Mouse (Mus musculus) kidney, embryonic 15.5 days (tissue): ENCODE results near the gene Fan1. TPM values are rescaled to one million over a fixed set of nuclear protein-coding genes. Genes with fewer than 3 reads are reported as not detected.

Experiments used
- ATAC-seq: fragments of 200-750 bp; cut with Nextera tagmentation; replicated peaks from 2 replicates; pipeline ENCODE4 v1.8.0; 2017; ENCODE audit warnings: moderate TSS enrichment; ENCODE audit not compliant: low FRiP score
- H3K27ac ChIP-seq: fragments of 300-500 bp; sonication (generic); 2 replicates; pipeline ENCODE4 v1.5.1; 2015; ENCODE audit warnings: mild to moderate bottlenecking, inconsistent platforms
- H3K27me3 ChIP-seq: fragments of 300-500 bp; sonication (generic); 2 replicates; pipeline ENCODE4 v1.6.1; 2015; ENCODE audit warnings: inconsistent platforms
- H3K36me3 ChIP-seq: fragments of 300-500 bp; sonication (generic); 2 replicates; pipeline ENCODE4 v1.6.1; 2015; ENCODE audit warnings: inconsistent platforms
- H3K4me1 ChIP-seq: fragments of 300-500 bp; sonication (generic); 2 replicates; pipeline ENCODE4 v1.6.1; 2015; ENCODE audit warnings: inconsistent platforms
- H3K4me2 ChIP-seq: fragments of 300-500 bp; sonication (generic); 2 replicates; pipeline ENCODE4 v1.6.1; 2015; ENCODE audit warnings: moderate library complexity, mild to moderate bottlenecking, inconsistent platforms
- H3K4me3 ChIP-seq: fragments of 300-500 bp; sonication (generic); replicated peaks from 2 replicates; pipeline ENCODE4 v1.5.1; 2015; ENCODE audit warnings: mild to moderate bottlenecking, inconsistent platforms
- H3K9ac ChIP-seq: fragments of 300-500 bp; sonication (generic); 2 replicates; pipeline ENCODE4 v1.6.1; 2015; ENCODE audit warnings: mild to moderate bottlenecking, inconsistent platforms
- H3K9me3 ChIP-seq: fragments of 300-500 bp; sonication (generic); replicated peaks from 2 replicates; pipeline ENCODE4 v1.6.1; 2016; ENCODE audit warnings: inconsistent platforms
- WGBS: fragments of 180-500 bp; shearing (Covaris S2); methylation state at CpG from one replicate; pipeline ENCODE4 v1.1.7; 2015; ENCODE audit warnings: mixed read lengths; 5-methylcytosine and 5-hydroxymethylcytosine counted together
- polyA plus RNA-seq: library from polyadenylated mRNA; unstranded; fragments of >200 nt; fragmentation: Nextera tagmentation; extraction: Ambion mirVana; gene quantifications from 2 replicates; pipeline ENCODE4 v1.2.1, GENCODE M21; 2015

Gene Fan1
- polyA plus RNA-seq, 1 experiment from 2014 or later = 6.9 TPM

- no peak overlapping the region for H3K9ac ChIP-seq
- no peak overlapping the region for H3K27ac ChIP-seq
- no peak overlapping the region for H3K4me2 ChIP-seq
- no peak for ATAC-seq
- no peaks in the 10 kb centered on the region for H3K27me3 ChIP-seq
- H3K4me3 ChIP-seq = no peak overlapping the region
- WGBS = 87% methylated on average over 4 of the region's 4 CpGs
- no peaks in the 10 kb centered on the region for H3K4me1 ChIP-seq
- peaks cover 55% of the 10 kb centered on the region for H3K36me3 ChIP-seq
- no peaks in the 10 kb centered on the region for H3K9me3 ChIP-seq
These were observed 52.2 kb downstream of the Fan1 start for GRCm38 (mm10) chr7:64321658-64322057.

GRCm38 (mm10) chr7:64321125-64321524 is 52.8 kb downstream of the Fan1 start:
- Histone ChIP-seq H3K36me3 (peaks cover 60% of the 10 kb centered on the region), H3K4me2 (no peak overlapping the region), H3K27me3 (no peaks in the 10 kb centered on the region), H3K4me1 (no peaks in the 10 kb centered on the region), H3K4me3 (no peak overlapping the region), H3K9ac (no peak overlapping the region), H3K9me3 (no peaks in the 10 kb centered on the region), H3K27ac (no peak overlapping the region)
- WGBS = 95% methylated on average over 5 of the region's 5 CpGs
- ATAC-seq = no peak

- no peak overlapping the region for H3K9ac ChIP-seq
- no peak for ATAC-seq
- no peak overlapping the region for H3K4me2 ChIP-seq
- 82% methylated on average over 7 of the region's 7 CpGs for WGBS
- H3K27ac ChIP-seq = no peak overlapping the region
- H3K4me3 ChIP-seq = no peak overlapping the region
- no peaks in the 10 kb centered on the region for H3K27me3 ChIP-seq
- no peaks in the 10 kb centered on the region for H3K9me3 ChIP-seq
- no peaks in the 10 kb centered on the region for H3K4me1 ChIP-seq
- H3K36me3 ChIP-seq = peaks cover 29% of the 10 kb centered on the region
These were observed 61.1 kb downstream of the Fan1 start for GRCm38 (mm10) chr7:64312811-64313210.

- Histone ChIP-seq H3K9me3 (no peaks in the 10 kb centered on the region), H3K27me3 (no peaks in the 10 kb centered on the region), H3K4me3 (no peak overlapping the region), H3K4me1 (no peaks in the 10 kb centered on the region), H3K4me2 (no peak overlapping the region), H3K9ac (no peak overlapping the region), H3K27ac (no peak overlapping the region), H3K36me3 (peaks cover 14% of the 10 kb centered on the region)
- WGBS = 58% methylated on average over 2 of the region's 2 CpGs
- ATAC-seq = no peak
These were observed 63.1 kb downstream of the Fan1 start for GRCm38 (mm10) chr7:64310756-64311155.

GRCm38 (mm10) chr7:64310241-64310640 is 63.7 kb downstream of the Fan1 start:
- Histone ChIP-seq H3K9me3 (no peaks in the 10 kb centered on the region), H3K4me3 (no peak overlapping the region), H3K9ac (no peak overlapping the region), H3K4me2 (no peak overlapping the region), H3K27me3 (no peaks in the 10 kb centered on the region), H3K4me1 (no peaks in the 10 kb centered on the region), H3K36me3 (peaks cover 11% of the 10 kb centered on the region), H3K27ac (no peak overlapping the region)
- 87% methylated on average over 7 of the region's 7 CpGs for WGBS
- ATAC-seq = no peak

Other genes with a start within 250 kb of the Fan1 start
- gene Trpm1, start 220.3 kb downstream of the Fan1 start, polyA plus RNA-seq = not detected in 2 replicates
- gene Mtmr10, start 86.4 kb downstream of the Fan1 start, polyA plus RNA-seq = 9.1 and 10.2 TPM in 2 replicates
- 43.1 and 43.2 TPM in 2 replicates for gene Mphosph10, start 18.2 kb upstream of the Fan1 start, polyA plus RNA-seq
- 94.4 and 97.5 TPM in 2 replicates for gene Mcee, start 18.5 kb upstream of the Fan1 start, polyA plus RNA-seq
- gene Apba2, start 127.6 kb upstream of the Fan1 start, polyA plus RNA-seq = 5.4 and 5.8 TPM in 2 replicates